Mouse (Mus musculus) heart, adult 2 months (tissue): ENCODE results near the gene Cuedc2. TPM values are rescaled to one million over a fixed set of nuclear protein-coding genes. Genes with fewer than 3 reads are reported as not detected.

Source experiments
- DNase-seq, 2 experiments: peaks; one replicate each; pipeline ENCODE4 v3.0.0; 2021
- H3K27ac ChIP-seq: fragments of 200-600 bp; 2 replicates; pipeline ENCODE4 v1.8.1; 2022
- H3K27me3 ChIP-seq: fragments of 200-500 bp; 2 replicates; pipeline ENCODE4 v1.6.1; 2012; ENCODE audit warnings: mild to moderate bottlenecking, low read length, inconsistent platforms, mixed read lengths; ENCODE audit not compliant: control insufficient read depth, insufficient read depth
- H3K36me3 ChIP-seq: fragments of 200-500 bp; 2 replicates; pipeline ENCODE4 v1.6.1; 2012; ENCODE audit warnings: low read length, inconsistent platforms; ENCODE audit not compliant: control insufficient read depth, insufficient read depth
- H3K4me1 ChIP-seq: fragments of 200-500 bp; 2 replicates; pipeline ENCODE4 v1.6.1; 2011; ENCODE audit warnings: low read length; ENCODE audit not compliant: control insufficient read depth, insufficient read depth
- H3K4me3 ChIP-seq: fragments of 200-600 bp; 2 replicates; pipeline ENCODE4 v1.8.1; 2022
- H3K79me2 ChIP-seq: fragments of 200-500 bp; replicated peaks from 2 replicates; pipeline ENCODE4 v1.6.1; 2012; ENCODE audit warnings: mild to moderate bottlenecking, inconsistent platforms, low read length, moderate library complexity, mixed read lengths; ENCODE audit not compliant: control insufficient read depth, insufficient read depth
- H3K9ac ChIP-seq: fragments of 200-500 bp; 2 replicates; pipeline ENCODE4 v1.6.1; 2012; ENCODE audit warnings: low read depth, mild to moderate bottlenecking, control low read depth, inconsistent platforms, low read length, mixed read lengths
- CTCF ChIP-seq: fragments of 200-600 bp; IDR thresholded peaks from 2 replicates; pipeline ENCODE4 v1.8.1; 2022; ENCODE audit warnings: antibody characterized with exemption, mild to moderate bottlenecking, moderate library complexity
- EP300 ChIP-seq: fragments of 200-500 bp; IDR thresholded peaks from 2 replicates; pipeline ENCODE4 v1.6.1; 2011; ENCODE audit warnings: low read depth, low read length, control low read depth; ENCODE audit not compliant: insufficient read depth
- POLR2A ChIP-seq: fragments of 200-500 bp; IDR thresholded peaks from 2 replicates; pipeline ENCODE4 v1.6.1; 2011; ENCODE audit warnings: mild to moderate bottlenecking, low read depth, low read length, control low read depth; ENCODE audit not compliant: insufficient read depth
- WGBS: fragments of 180-500 bp; shearing (Covaris S2); methylation state at CpG from one replicate; pipeline ENCODE4 v1.1.7; 2018; 5-methylcytosine and 5-hydroxymethylcytosine counted together
- intact Hi-C: fragments of 180-260 bp; cut with DNase I; formaldehyde crosslinking; loops from one replicate; pipeline ENCODE4 v1.15.1; 2025
- polyA plus RNA-seq: library from polyadenylated mRNA; depleted of rRNA; stranded (reverse); fragments of >200 nt; gene quantifications from 2 replicates; pipeline ENCODE4 v1.2.3, GENCODE M21; 2012
- total RNA-seq, 2 experiments: library from RNA; stranded (reverse); gene quantifications; 2 replicates each; pipeline ENCODE4 v1.2.3; 2021

The Cuedc2 gene
- total and polyA plus RNA-seq, 3 experiments: 58.7 to 91.3 (median 79.8) TPM

- H3K27ac ChIP-seq: no peak overlapping the region
- H3K27me3 ChIP-seq: no peaks in the 10 kb centered on the region
- no peak overlapping the region for H3K4me3 ChIP-seq
- peak in 1 of 2 experiments; percentile 20 for DNase-seq
- H3K9ac ChIP-seq: no peak overlapping the region
- TF ChIP-seq EP300: no peak
- TF ChIP-seq POLR2A: no peak
- no peak for TF ChIP-seq CTCF
- H3K79me2 ChIP-seq: no peaks in the 10 kb centered on the region
- no peaks in the 10 kb centered on the region for H3K36me3 ChIP-seq
- WGBS: 86% methylated on average over 16 of the region's 16 CpGs
- no peaks in the 10 kb centered on the region; the same call in 1 of the 2 replicates for H3K4me1 ChIP-seq
- intact Hi-C loops: loop anchor here (2.0 to 10.0 kb wide), 2 partner anchors 136 to 174 kb away; no protein-coding TSS in a partner anchor
These were observed 30.2 kb downstream of the Cuedc2 start for GRCm38 (mm10) chr19:46308303-46308702.

GRCm38 (mm10) chr19:46307781-46308180 lies 30.7 kb downstream of the Cuedc2 start:
- Histone ChIP-seq H3K9ac (no peak overlapping the region), H3K4me1 (no peaks in the 10 kb centered on the region; the same call in 1 of the 2 replicates), H3K79me2 (no peaks in the 10 kb centered on the region), H3K27me3 (no peaks in the 10 kb centered on the region), H3K36me3 (no peaks in the 10 kb centered on the region), H3K4me3 (no peak overlapping the region), H3K27ac (no peak overlapping the region)
- intact Hi-C loops: loop anchor here (2.0 to 10.0 kb wide), 2 partner anchors 137 to 173 kb away; no protein-coding TSS in a partner anchor
- DNase-seq: peak in 1 of 2 experiments; percentile 19
- 89% methylated on average over 16 of the region's 16 CpGs for WGBS
- TF ChIP-seq POLR2A (no peak), EP300 (no peak), CTCF (no peak)

- H3K27me3 ChIP-seq: no peaks in the 10 kb centered on the region
- H3K4me3 ChIP-seq: no peak overlapping the region
- H3K9ac ChIP-seq: no peak overlapping the region
- H3K36me3 ChIP-seq: no peaks in the 10 kb centered on the region
- no peak for TF ChIP-seq POLR2A
- no peak for TF ChIP-seq EP300
- TF ChIP-seq CTCF: no peak
- DNase-seq: peak in 1 of 2 experiments; percentile 14
- no peaks in the 10 kb centered on the region for H3K79me2 ChIP-seq
- intact Hi-C loops: loop anchor here (10.0 kb wide), 1 partner anchor 138 kb away; no protein-coding TSS in a partner anchor
- 94% methylated on average over 9 of the region's 9 CpGs for WGBS
- no peak overlapping the region for H3K27ac ChIP-seq
- no peaks in the 10 kb centered on the region; the same call in 1 of the 2 replicates for H3K4me1 ChIP-seq
These were observed 31.7 kb downstream of the Cuedc2 start for GRCm38 (mm10) chr19:46306751-46307289.

GRCm38 (mm10) chr19:46306268-46306610 lies 32.3 kb downstream of the Cuedc2 start:
- H3K9ac ChIP-seq: peak overlapping the region; percentile 63
- H3K4me3 ChIP-seq: peak overlapping the region; percentile 95
- intact Hi-C loops: loop anchor here (10.0 kb wide), 1 partner anchor 139 kb away; no protein-coding TSS in a partner anchor
- no peak for DNase-seq
- WGBS: 58% methylated on average over 5 of the region's 5 CpGs
- no peaks in the 10 kb centered on the region for H3K36me3 ChIP-seq
- no peaks in the 10 kb centered on the region for H3K27me3 ChIP-seq
- H3K27ac ChIP-seq: peak overlapping the region; percentile 96; the same call in 1 of the 2 replicates
- no peaks in the 10 kb centered on the region; the same call in 1 of the 2 replicates for H3K4me1 ChIP-seq
- no peaks in the 10 kb centered on the region for H3K79me2 ChIP-seq
- TF ChIP-seq CTCF: no peak
- no peak for TF ChIP-seq EP300
- no peak for TF ChIP-seq POLR2A

- H3K9ac ChIP-seq: peak overlapping the region; percentile 63
- H3K27me3 ChIP-seq: no peaks in the 10 kb centered on the region
- intact Hi-C loops: loop anchor here (2.0 to 10.0 kb wide), 2 partner anchors 63 to 139 kb away; no protein-coding TSS in a partner anchor
- no peaks in the 10 kb centered on the region for H3K79me2 ChIP-seq
- peak overlapping the region; percentile 96 for H3K27ac ChIP-seq
- peak overlapping the region; percentile 95 for H3K4me3 ChIP-seq
- no peaks in the 10 kb centered on the region for H3K36me3 ChIP-seq
- DNase-seq: peak; percentile 93 to 95
- WGBS: under 1% methylated on average over 43 of the region's 43 CpGs
- H3K4me1 ChIP-seq: no peaks in the 10 kb centered on the region; the same call in 1 of the 2 replicates
- no peak for TF ChIP-seq CTCF
- no peak for TF ChIP-seq EP300
- TF ChIP-seq POLR2A: peak; percentile 59; the same call in 1 of the 2 replicates
These were observed 32.9 kb downstream of the Cuedc2 start for GRCm38 (mm10) chr19:46305432-46306267.
